Mouse (Mus musculus): ENCODE measurements around the gene Plac9a. TPM values are rescaled to one million over a fixed set of nuclear protein-coding genes. Genes with fewer than 3 reads are reported as not detected.
"Not testable (repeated sequence)": the region's sequence is repeated elsewhere in the genome, so short reads cannot be mapped to it uniquely, and the experiment has no call there.

Plac9a gene
- polyA plus RNA-seq, 1 experiment = 11.0 TPM

GRCm38 (mm10) chr14:25857940-25858339, 45.0 kb downstream of the Plac9a start:
- 72% methylated on average over 8 of the region's 8 CpGs for WGBS
- DNase-seq = no peak
- Histone ChIP-seq H3K4me3 (replicated peaks; ENCODE audit: extremely low read depth, low read depth, low read length) (no peak overlapping the region), H3K4me1 (ENCODE audit: control insufficient read depth, insufficient read depth, low read length) (peaks cover 37% of the 10 kb centered on the region)
- no peak for TF ChIP-seq CTCF (IDR thresholded peaks at IDR 0.05; ENCODE audit: insufficient read depth, low read length)
- TF ChIP-seq POLR2A (IDR thresholded peaks at IDR 0.05; ENCODE audit: borderline replicate concordance, extremely low read depth, low read depth, low read length) = no peak

- no peak for DNase-seq
- Histone ChIP-seq H3K4me1 (ENCODE audit: control insufficient read depth, insufficient read depth, low read length) (peaks cover 37% of the 10 kb centered on the region), H3K4me3 (replicated peaks; ENCODE audit: extremely low read depth, low read depth, low read length) (no peak overlapping the region)
- no peak for TF ChIP-seq CTCF (IDR thresholded peaks at IDR 0.05; ENCODE audit: insufficient read depth, low read length)
- no peak for TF ChIP-seq POLR2A (IDR thresholded peaks at IDR 0.05; ENCODE audit: borderline replicate concordance, extremely low read depth, low read depth, low read length)
- 65% methylated on average over 3 of the region's 3 CpGs for WGBS
These were observed 45.7 kb downstream of the Plac9a start for GRCm38 (mm10) chr14:25857168-25857621.

- Histone ChIP-seq H3K4me1 (ENCODE audit: control insufficient read depth, insufficient read depth, low read length) (peaks cover 35% of the 10 kb centered on the region), H3K4me3 (replicated peaks; ENCODE audit: extremely low read depth, low read depth, low read length) (no peak overlapping the region)
- WGBS = 57% methylated on average over 8 of the region's 8 CpGs
- no peak for DNase-seq
- TF ChIP-seq CTCF (IDR thresholded peaks at IDR 0.05; ENCODE audit: insufficient read depth, low read length) = no peak
- TF ChIP-seq POLR2A (IDR thresholded peaks at IDR 0.05; ENCODE audit: borderline replicate concordance, extremely low read depth, low read depth, low read length) = no peak
These were observed 47.5 kb downstream of the Plac9a start for GRCm38 (mm10) chr14:25855241-25855885.

- TF ChIP-seq POLR2A (IDR thresholded peaks at IDR 0.05; ENCODE audit: borderline replicate concordance, extremely low read depth, low read depth, low read length) (no peak), CTCF (IDR thresholded peaks at IDR 0.05; ENCODE audit: insufficient read depth, low read length) (no peak)
- H3K4me1 ChIP-seq (ENCODE audit: control insufficient read depth, insufficient read depth, low read length) = peaks cover 30% of the 10 kb centered on the region
- H3K4me3 ChIP-seq (replicated peaks; ENCODE audit: extremely low read depth, low read depth, low read length) = no peak overlapping the region
- WGBS = 73% methylated on average over 16 of the region's 16 CpGs
- no peak for DNase-seq
These were observed 49.0 kb downstream of the Plac9a start for GRCm38 (mm10) chr14:25853717-25854452.

- no peak overlapping the region for H3K4me3 ChIP-seq (replicated peaks; ENCODE audit: extremely low read depth, low read depth, low read length)
- 50% methylated on average over 6 of the region's 6 CpGs for WGBS
- H3K4me1 ChIP-seq (ENCODE audit: control insufficient read depth, insufficient read depth, low read length) = peaks cover 30% of the 10 kb centered on the region
- TF ChIP-seq CTCF (IDR thresholded peaks at IDR 0.05; ENCODE audit: insufficient read depth, low read length) = no peak
- no peak for TF ChIP-seq POLR2A (IDR thresholded peaks at IDR 0.05; ENCODE audit: borderline replicate concordance, extremely low read depth, low read depth, low read length)
- DNase-seq = no peak
These were observed 49.6 kb downstream of the Plac9a start for GRCm38 (mm10) chr14:25853295-25853694.

GRCm38 (mm10) chr14:25852121-25852561, 50.8 kb downstream of the Plac9a start:
- peaks cover 25% of the 10 kb centered on the region for H3K4me1 ChIP-seq (ENCODE audit: control insufficient read depth, insufficient read depth, low read length)
- no peak overlapping the region for H3K4me3 ChIP-seq (replicated peaks; ENCODE audit: extremely low read depth, low read depth, low read length)
- TF ChIP-seq POLR2A (IDR thresholded peaks at IDR 0.05; ENCODE audit: borderline replicate concordance, extremely low read depth, low read depth, low read length) = no peak
- no peak for TF ChIP-seq CTCF (IDR thresholded peaks at IDR 0.05; ENCODE audit: insufficient read depth, low read length)
- WGBS = 81% methylated on average over 11 of the region's 11 CpGs
- DNase-seq = no peak

GRCm38 (mm10) chr14:25851189-25851588, 51.7 kb downstream of the Plac9a start:
- TF ChIP-seq POLR2A (IDR thresholded peaks at IDR 0.05; ENCODE audit: borderline replicate concordance, extremely low read depth, low read depth, low read length) = no peak
- no peak for TF ChIP-seq CTCF (IDR thresholded peaks at IDR 0.05; ENCODE audit: insufficient read depth, low read length)
- Histone ChIP-seq H3K4me1 (ENCODE audit: control insufficient read depth, insufficient read depth, low read length) (peaks cover 24% of the 10 kb centered on the region), H3K4me3 (replicated peaks; ENCODE audit: extremely low read depth, low read depth, low read length) (no peak overlapping the region)
- no peak for DNase-seq
- WGBS = 49% methylated on average over 6 of the region's 6 CpGs

GRCm38 (mm10) chr14:25850433-25850832, 52.5 kb downstream of the Plac9a start:
- peaks cover 20% of the 10 kb centered on the region for H3K4me1 ChIP-seq (ENCODE audit: control insufficient read depth, insufficient read depth, low read length)
- no peak for DNase-seq
- TF ChIP-seq POLR2A (IDR thresholded peaks at IDR 0.05; ENCODE audit: borderline replicate concordance, extremely low read depth, low read depth, low read length) = no peak
- no peak for TF ChIP-seq CTCF (IDR thresholded peaks at IDR 0.05; ENCODE audit: insufficient read depth, low read length)
- WGBS = 93% methylated on average over 2 of the region's 2 CpGs
- no peak overlapping the region for H3K4me3 ChIP-seq (replicated peaks; ENCODE audit: extremely low read depth, low read depth, low read length)

- WGBS = 80% methylated on average over 3 of the region's 4 CpGs
- not testable (repeated sequence) for H3K4me3 ChIP-seq (replicated peaks; ENCODE audit: extremely low read depth, low read depth, low read length); DNase-seq
- peaks cover 17% of the 10 kb centered on the region for H3K4me1 ChIP-seq (ENCODE audit: control insufficient read depth, insufficient read depth, low read length)
These were observed 54.2 kb downstream of the Plac9a start for GRCm38 (mm10) chr14:25848708-25849107.

- TF ChIP-seq POLR2A (IDR thresholded peaks at IDR 0.05; ENCODE audit: borderline replicate concordance, extremely low read depth, low read depth, low read length) (no peak), CTCF (IDR thresholded peaks at IDR 0.05; ENCODE audit: insufficient read depth, low read length) (no peak)
- Histone ChIP-seq H3K4me1 (ENCODE audit: control insufficient read depth, insufficient read depth, low read length) (peaks cover 12% of the 10 kb centered on the region), H3K4me3 (replicated peaks; ENCODE audit: extremely low read depth, low read depth, low read length) (no peak overlapping the region)
- peak; percentile 11 for DNase-seq
- 71% methylated on average over 6 of the region's 6 CpGs for WGBS
These were observed 54.7 kb downstream of the Plac9a start for GRCm38 (mm10) chr14:25848237-25848636.
